In the genomic region with DNA sequence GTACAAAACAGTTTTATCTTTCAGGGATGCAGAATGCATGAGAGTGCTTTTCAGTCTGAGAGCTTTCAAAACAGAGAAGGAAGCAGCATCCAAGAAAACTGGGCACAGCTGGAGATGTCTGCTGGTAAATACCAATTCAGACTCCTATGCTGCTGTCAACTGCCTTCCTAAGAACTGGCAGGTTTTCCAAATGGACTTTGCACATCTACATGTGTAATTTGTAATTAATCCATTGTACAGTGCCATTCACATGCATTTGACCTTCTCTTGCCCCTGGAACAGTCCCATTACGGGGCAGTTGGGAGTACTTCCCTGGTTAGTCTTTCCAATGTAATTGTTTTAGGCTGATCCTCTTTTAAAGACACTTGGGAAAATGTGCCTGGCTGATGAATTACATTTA, we compare ENCODE assay signal across 27 mouse cellular contexts.
A peak's percentile ranks its signal among the peaks of the same experiment; 100 is the strongest.
DNase-seq lines count a peak whose midpoint lies in the region; ATAC-seq lines count a peak whose summit lies in the region.
"Had no signal": no experiment of that assay in that cellular context is flagged by ENCODE, and none has a peak within 500 bp of the region (broad histone marks: within the 10 kb centered on the region; RNA-seq: fewer than 3 reads in every experiment).

No protein-coding gene starts in this region.

- H3K9me3 ChIP-seq in hindbrain, embryonic 11.5 days (ENCODE audit: control insufficient read depth, low read length) = no peaks in the 10 kb centered on the region
- H3K9me3 ChIP-seq in hindbrain, embryonic 12.5 days (replicated peaks) = no peaks in the 10 kb centered on the region
- no peaks in the 10 kb centered on the region for H3K9me3 ChIP-seq in kidney, embryonic 14.5 days (ENCODE audit: control insufficient read depth, low read length)
- H3K9me3 ChIP-seq: embryonic facial prominence, embryonic 10.5 days; intestine, embryonic 15.5 days; liver, embryonic 12.5 days; midbrain, embryonic 12.5 days had no signal

- H3K4me2 ChIP-seq in hindbrain, embryonic 11.5 days (replicated peaks; ENCODE audit: low read depth, low read length) = no peak overlapping the region
- no peak overlapping the region for H3K4me2 ChIP-seq in hindbrain, embryonic 12.5 days (replicated peaks)
- no peak overlapping the region for H3K4me2 ChIP-seq in kidney, embryonic 14.5 days (replicated peaks; ENCODE audit: low read depth, low read length)
- H3K4me2 ChIP-seq: heart, embryonic 11.5 days; hindbrain, embryonic 14.5 days; intestine, embryonic 15.5 days; liver, embryonic 12.5 days; midbrain, embryonic 12.5 days had no signal

- WGBS in hindbrain, embryonic 11.5 days = 71% methylated on average over 1 of the region's 1 CpGs
- WGBS in hindbrain, embryonic 12.5 days = 44% methylated on average over 1 of the region's 1 CpGs
- WGBS in kidney, embryonic 14.5 days = 67% methylated on average over 1 of the region's 1 CpGs

- no peak overlapping the region for H3K9ac ChIP-seq in hindbrain, embryonic 11.5 days (ENCODE audit: low read depth, low read length)
- H3K9ac ChIP-seq in hindbrain, embryonic 12.5 days = no peak overlapping the region
- H3K9ac ChIP-seq in kidney, embryonic 14.5 days (ENCODE audit: low read depth, low read length) = no peak overlapping the region
- H3K9ac ChIP-seq: hindbrain, embryonic 14.5 days; intestine, embryonic 15.5 days; liver, embryonic 12.5 days; midbrain, embryonic 12.5 days had no signal

- H3K4me1 ChIP-seq in hindbrain, embryonic 11.5 days (replicated peaks; ENCODE audit: control insufficient read depth, insufficient read depth, low read length) = no peaks in the 10 kb centered on the region
- no peaks in the 10 kb centered on the region for H3K4me1 ChIP-seq in hindbrain, embryonic 12.5 days
- no peaks in the 10 kb centered on the region for H3K4me1 ChIP-seq in kidney, embryonic 14.5 days (ENCODE audit: control insufficient read depth, insufficient read depth, low read length)
- H3K4me1 ChIP-seq: embryonic facial prominence, embryonic 10.5 days; intestine, embryonic 15.5 days; liver, embryonic 12.5 days; midbrain, embryonic 12.5 days had no signal

- no peak for DNase-seq in hindbrain, embryonic 11.5 days (ENCODE audit: low spot score)
- DNase-seq in kidney, adult 8-10 months = peak; percentile 41 to 51
- peak; percentile 48 for DNase-seq in Muller cell, postnatal 12 days (ENCODE audit: inconsistent ontology term)
- DNase-seq in brain, adult 2 months (ENCODE audit: low read depth, low spot score) = peak; percentile 10
- no peak for DNase-seq in heart, postnatal 25 days (ENCODE audit: low spot score)
- DNase-seq in adrenal gland, postnatal 14 days = no peak
- DNase-seq: adrenal gland, postnatal 36 days; B cell, adult 2 months; cerebellum, adult 11-12 months; cerebellum, postnatal 10 days; gastrocnemius, postnatal 14 days; heart, adult 11 months; layer of hippocampus, postnatal 36 days; lung, adult 18-20 months; lung, postnatal 10 days; right cerebral cortex, postnatal 25 days; spleen, adult 18-20 months had no signal

- no peak overlapping the region for H3K4me3 ChIP-seq in hindbrain, embryonic 11.5 days (ENCODE audit: low read depth, low read length)
- no peak overlapping the region for H3K4me3 ChIP-seq in hindbrain, embryonic 12.5 days
- H3K4me3 ChIP-seq in kidney, embryonic 14.5 days (ENCODE audit: low read length) = no peak overlapping the region
- H3K4me3 ChIP-seq: embryonic facial prominence, embryonic 10.5 days; intestine, embryonic 15.5 days; layer of hippocampus, adult 2 months; liver, embryonic 12.5 days; midbrain, embryonic 12.5 days had no signal

- no peak overlapping the region for H3K27ac ChIP-seq in hindbrain, embryonic 11.5 days (ENCODE audit: low read depth, low read length)
- no peak overlapping the region for H3K27ac ChIP-seq in hindbrain, embryonic 12.5 days
- H3K27ac ChIP-seq in kidney, embryonic 14.5 days (ENCODE audit: low read depth, low read length) = no peak overlapping the region
- H3K27ac ChIP-seq: embryonic facial prominence, embryonic 10.5 days; hindbrain, embryonic 14.5 days; intestine, embryonic 15.5 days; layer of hippocampus, adult 2 months; liver, embryonic 12.5 days; midbrain, embryonic 12.5 days had no signal

- no peaks in the 10 kb centered on the region for H3K36me3 ChIP-seq in hindbrain, embryonic 11.5 days (ENCODE audit: control insufficient read depth, insufficient read depth, low read length)
- H3K36me3 ChIP-seq in hindbrain, embryonic 12.5 days = no peaks in the 10 kb centered on the region
- H3K36me3 ChIP-seq in kidney, embryonic 14.5 days (ENCODE audit: control insufficient read depth, insufficient read depth, low read length) = no peaks in the 10 kb centered on the region
- H3K36me3 ChIP-seq: embryonic facial prominence, embryonic 10.5 days; intestine, embryonic 15.5 days; liver, embryonic 12.5 days; midbrain, embryonic 12.5 days had no signal

- H3K27me3 ChIP-seq in hindbrain, embryonic 11.5 days (ENCODE audit: control insufficient read depth, insufficient read depth, low read length) = no peaks in the 10 kb centered on the region
- H3K27me3 ChIP-seq in hindbrain, embryonic 12.5 days = no peaks in the 10 kb centered on the region
- H3K27me3 ChIP-seq in kidney, embryonic 14.5 days (ENCODE audit: control insufficient read depth, insufficient read depth, low read length) = no peaks in the 10 kb centered on the region
- H3K27me3 ChIP-seq: CH12.LX; intestine, embryonic 15.5 days; liver, embryonic 12.5 days; midbrain, embryonic 12.5 days had no signal

- intact Hi-C loops in heart, postnatal 25 days (cut with DNase I) = no loop called here

- ATAC-seq in hindbrain, embryonic 11.5 days (ENCODE audit: low FRiP score) = 0 out of 2 replicates have a peak, but pooled peaks have one; percentile 45
- ATAC-seq in hindbrain, embryonic 12.5 days (ENCODE audit: low FRiP score) = no peak
- no peak for ATAC-seq in kidney, embryonic 14.5 days (ENCODE audit: low FRiP score, low TSS enrichment)
- ATAC-seq: intestine, embryonic 15.5 days; liver, embryonic 12.5 days had no signal

Comparison
In these comparisons a context has a peak if more than half of its experiments do, and no peak if none do; other contexts are left out.
1. DNase-seq: peak in kidney, adult 8-10 months (2 of 2), Muller cell, postnatal 12 days (single experiment) and brain, adult 2 months (single experiment); none in hindbrain, embryonic 11.5 days (single experiment), heart, postnatal 25 days (single experiment) and adrenal gland, postnatal 14 days (single experiment).